Mouse (Mus musculus) brain, embryonic 18.5 days (tissue): ENCODE results near the gene Serpina6.
A peak's percentile ranks its signal among the peaks of the same experiment; 100 is the strongest.

Source experiments
- DNase-seq: peaks from one replicate; pipeline ENCODE4 v3.0.0-alpha.2; 2012; ENCODE audit warnings: low read depth, low spot score

Serpina6 gene

DNA sequence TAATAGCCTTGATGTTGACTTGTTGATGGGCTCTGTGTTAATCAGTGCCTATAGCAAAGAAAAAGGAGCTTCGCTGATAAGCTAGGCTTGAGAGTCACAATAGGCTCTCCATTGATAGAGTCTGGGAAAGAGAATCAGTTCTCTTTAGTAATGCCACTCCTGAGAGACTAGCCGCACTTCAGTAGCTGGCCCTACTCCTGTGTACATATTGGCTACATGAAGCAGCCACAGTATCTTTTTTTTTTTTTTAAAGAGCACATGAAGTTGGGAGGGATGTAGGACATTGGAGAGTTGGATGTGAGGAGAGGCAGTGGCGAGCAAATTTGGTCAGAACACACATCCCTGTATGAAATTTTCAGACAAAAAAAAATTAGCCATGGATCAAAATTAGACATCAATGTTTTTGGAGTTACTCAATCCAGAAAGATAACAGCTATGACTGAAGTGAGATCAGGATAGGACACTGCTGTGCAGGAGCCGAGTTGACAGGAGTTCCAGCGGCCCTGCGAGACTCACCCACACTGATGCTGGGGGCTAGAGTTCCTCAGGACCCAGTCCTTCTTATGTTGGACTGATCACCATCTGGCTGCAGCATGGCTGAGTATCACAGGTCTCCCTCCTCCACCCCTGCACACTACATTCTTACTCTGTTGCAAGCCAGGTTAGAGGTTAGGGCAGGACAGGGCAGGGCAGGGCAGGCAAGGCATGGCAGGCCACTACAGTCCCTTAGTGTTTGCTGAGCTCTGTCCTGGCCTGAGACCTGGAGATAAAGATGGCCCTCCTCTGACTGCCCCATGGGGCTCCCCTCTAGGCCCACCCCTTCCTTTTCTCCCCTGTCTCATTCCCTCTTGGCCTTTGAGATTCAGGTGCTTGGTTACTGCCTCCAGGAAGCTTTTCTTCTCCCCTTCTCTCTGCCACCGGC is 1.6 kb downstream of the Serpina6 start:
- no peak for DNase-seq

DNA sequence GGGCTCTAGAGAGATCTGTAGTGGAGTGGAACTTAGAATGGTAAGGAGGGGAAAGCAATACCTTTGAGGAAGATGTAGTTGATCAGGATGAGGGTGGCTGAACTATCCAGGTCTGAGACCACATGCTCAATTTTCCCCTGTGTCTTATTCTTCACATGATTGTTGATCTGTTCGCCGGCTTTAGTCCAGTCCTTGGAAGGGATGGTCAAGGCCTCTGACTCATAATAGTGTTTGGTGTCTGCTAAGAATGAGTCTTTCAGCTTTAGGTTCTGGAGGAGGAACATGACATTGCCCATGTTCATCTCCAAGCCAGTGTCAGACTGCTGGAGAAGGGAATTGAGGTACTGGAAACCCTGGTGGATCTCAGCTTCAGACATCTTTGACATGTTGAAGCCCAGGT is 3.2 kb downstream of the Serpina6 start:
- no peak for DNase-seq

DNA sequence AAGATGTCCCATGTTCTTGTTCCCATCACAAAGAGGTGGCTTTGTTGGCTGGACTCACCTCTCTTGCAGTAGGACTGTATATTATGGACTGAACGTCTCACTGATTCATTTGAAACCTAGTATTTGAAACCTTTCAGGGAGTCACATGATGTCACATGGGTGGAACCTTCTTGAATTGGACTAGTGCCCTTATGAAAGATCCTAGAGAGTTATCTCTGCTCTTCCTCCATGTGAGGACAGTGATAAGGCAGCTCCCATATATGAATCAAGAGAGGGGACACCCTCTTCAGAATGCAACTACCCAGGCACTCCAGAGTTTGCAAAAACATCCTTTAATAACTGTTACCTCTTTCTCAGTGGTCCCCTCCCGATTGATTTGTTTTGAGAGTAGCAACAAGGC is 10.7 kb downstream of the Serpina6 start:
- no peak for DNase-seq

DNA sequence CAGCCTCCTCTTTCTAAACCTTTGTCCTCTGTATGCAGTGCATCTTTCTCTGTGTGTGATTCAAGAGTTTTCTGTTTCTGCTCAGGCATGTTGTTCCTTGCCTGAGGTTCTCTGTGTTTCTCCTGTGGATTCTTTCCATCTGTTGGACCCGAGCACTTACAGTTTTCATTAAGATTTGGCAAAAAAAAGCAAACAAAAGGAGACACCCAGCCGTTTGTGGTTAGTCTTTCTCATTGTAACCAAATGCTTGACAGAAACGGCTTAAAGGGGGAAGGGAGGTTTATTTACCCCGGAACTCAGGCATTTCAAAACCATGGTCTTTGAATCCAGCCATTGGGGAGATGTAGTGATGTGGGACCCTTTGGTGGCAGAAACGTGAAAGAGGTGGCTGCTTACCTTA is 12.4 kb downstream of the Serpina6 start:
- DNase-seq: no peak

DNA sequence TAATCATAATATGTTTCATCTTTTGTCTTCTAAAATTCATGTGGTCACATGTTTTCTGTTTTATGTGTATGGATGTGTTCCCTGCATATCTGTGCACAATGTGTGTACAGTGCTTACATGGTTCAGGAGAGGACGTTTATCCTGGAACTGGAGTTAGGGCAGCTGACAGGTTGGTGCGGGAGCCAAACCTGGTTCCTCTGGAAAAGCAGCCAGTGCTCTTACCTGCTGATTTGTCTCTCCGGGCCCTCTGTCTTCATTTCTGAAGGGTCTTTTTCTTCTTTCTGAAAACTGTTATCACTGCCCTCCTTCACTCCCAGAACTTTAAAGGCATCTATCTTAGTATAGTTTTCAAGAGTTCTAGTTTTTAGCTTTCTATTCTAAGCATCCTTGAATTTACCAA is 13.2 kb downstream of the Serpina6 start:
- no peak for DNase-seq

DNA sequence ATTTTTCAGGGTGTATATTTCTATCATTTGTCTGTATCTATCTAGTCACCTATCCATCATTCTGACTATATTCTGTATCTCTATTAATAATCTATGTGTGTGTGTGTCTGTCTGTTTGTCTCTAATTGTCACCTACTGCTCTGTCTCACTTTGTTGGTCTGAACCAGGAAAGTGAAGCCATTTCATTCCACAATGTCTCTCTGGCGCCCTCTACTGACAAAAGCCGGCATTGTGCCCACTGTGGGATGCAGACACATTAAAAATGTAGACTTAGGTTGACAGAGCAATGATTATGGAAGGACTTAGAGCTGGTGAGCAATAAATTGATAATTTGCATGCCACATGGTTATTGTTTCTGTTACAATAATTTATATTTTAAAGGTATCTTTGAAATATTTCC is 13.7 kb downstream of the Serpina6 start:
- DNase-seq: no peak

DNA sequence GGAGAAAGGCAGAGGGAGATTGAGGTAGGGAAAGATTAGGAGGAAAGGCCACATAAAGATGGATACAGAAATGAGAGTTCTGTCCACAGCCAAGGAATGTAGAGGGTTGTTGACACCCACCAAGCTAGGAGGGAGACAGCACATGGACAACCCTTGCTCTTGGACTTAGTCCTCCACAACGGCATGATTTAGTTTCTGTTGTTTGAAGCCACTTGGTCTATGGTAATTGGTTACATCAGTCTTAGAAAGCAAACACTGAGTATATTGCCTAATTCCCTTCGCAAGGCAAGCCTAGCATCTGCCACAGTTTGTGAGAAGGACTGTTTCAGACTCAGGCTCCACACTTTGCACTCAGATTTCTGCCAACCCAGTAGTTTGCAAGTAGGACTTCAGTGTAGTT is 21.2 kb downstream of the Serpina6 start:
- no peak for DNase-seq

DNA sequence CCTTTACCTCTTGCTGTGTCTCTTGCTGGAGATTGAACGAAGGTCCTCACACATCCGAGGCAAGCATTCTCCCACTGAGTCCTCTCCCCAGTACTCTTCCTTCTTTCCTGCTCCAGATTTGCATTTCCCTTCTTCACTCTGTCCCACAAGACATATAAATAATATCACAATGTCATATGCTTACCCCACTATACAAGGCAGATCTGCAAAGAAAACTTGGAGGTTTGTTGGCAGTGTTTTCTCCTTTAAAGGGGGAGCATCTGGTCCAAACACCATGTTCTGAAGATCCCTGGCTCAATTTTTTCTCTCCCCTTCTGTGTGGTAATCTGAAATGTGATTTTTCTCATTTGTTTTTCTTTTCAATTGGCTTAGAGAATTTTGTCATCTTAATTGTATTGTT is 22.6 kb downstream of the Serpina6 start:
- DNase-seq: peak; percentile 24

DNA sequence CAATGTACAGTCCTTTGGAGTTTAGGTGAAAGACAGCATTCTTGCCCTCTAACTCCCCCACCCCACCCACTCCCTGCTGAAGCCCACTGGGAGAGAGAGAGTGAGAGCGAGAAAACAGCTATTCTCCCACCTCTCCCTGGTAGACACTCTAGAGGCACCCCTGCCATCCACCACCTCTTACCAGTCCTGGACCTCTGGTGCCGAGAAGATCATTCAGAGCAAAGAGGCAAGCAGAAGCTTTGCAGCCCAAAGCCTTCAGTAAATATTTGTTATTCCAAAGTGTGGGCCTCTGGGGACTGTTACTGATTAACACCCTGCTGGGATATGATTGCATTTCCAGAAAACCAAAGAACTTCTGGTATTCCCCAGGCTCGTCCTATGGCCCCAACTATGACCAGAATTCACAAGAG is 25.8 kb downstream of the Serpina6 start, which contains the start of gene Serpina10:
Gene Serpina10 (minus strand): TSS at position 242 of the 410 bp plus-strand sequence.
- no peak for DNase-seq

DNA sequence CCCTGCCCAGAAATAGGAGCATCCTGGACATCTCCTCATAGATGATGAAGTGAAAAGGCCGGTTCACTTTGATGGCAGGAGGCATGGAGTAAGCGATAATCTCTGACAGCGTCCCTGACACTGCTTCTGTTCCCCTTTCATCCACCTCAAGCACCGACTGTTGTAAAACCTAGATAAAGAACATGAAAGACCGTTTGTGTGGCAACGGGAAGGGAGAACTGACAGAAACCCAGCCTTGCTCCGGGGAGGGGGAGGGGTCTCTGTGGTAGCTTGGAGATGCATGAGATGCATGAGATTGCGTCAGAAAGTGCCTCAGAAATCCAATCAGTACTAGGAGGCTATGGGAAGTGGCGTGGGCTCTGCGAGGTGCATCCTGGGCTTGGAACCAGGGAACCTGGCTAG is 40.2 kb downstream of the Serpina6 start:
- DNase-seq: no peak

DNA sequence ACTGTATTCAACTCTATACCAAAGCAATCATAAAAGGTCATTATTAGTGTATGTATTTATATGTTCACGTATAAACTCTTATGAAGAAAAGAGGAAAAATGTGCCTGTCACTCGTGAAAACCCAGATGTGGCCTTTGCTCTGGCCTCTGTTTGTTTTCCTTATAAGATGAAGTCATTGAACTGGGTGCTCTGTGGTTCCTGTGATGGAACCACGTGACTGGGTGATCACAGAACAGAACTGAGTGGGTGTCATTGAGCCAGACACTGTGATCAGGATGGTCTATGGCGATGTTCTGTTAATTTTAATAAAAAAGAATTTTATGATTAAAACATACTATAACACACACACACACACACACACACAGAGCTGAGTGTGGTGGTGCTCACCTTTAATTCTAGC is 41.3 kb downstream of the Serpina6 start:
- DNase-seq: no peak

DNA sequence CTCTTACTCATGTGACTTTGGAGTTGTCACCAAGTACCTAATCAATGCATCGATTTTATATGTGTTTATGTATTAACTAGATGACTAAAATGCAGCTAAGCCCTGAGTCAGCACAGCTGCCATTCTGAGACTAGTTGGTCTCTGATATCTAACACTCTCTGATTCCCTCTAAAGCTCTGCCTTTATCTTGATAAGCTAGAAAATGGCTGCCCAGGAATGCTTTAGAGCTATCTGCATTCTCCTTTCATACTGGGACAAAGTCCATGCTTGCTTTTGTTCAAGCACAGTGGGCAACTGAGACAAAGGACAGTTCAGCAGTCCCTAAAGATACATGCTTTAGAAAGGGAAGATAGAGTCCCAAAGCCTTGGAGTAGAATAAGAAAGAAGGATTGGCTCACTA is 41.9 kb downstream of the Serpina6 start:
- no peak for DNase-seq

DNA sequence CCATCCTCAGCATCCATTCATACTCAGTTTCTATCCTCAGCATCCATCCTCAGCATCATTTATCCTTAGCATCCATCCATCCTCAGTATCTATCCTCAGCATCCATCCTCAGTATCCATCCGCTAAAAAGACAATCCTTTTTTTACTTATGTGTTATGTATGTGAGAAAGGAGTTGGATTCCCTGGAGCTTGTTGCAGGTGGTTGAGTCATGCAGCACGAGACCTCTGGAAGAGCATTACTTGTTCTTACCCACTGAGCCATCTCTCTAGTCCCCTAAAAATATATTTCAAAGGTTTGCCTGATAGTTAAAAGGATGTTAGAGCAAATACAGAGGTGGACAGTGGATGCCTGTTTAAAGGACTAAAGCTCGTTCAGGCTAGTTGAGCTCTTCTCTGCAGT is 55.2 kb downstream of the Serpina6 start:
- DNase-seq: no peak

DNA sequence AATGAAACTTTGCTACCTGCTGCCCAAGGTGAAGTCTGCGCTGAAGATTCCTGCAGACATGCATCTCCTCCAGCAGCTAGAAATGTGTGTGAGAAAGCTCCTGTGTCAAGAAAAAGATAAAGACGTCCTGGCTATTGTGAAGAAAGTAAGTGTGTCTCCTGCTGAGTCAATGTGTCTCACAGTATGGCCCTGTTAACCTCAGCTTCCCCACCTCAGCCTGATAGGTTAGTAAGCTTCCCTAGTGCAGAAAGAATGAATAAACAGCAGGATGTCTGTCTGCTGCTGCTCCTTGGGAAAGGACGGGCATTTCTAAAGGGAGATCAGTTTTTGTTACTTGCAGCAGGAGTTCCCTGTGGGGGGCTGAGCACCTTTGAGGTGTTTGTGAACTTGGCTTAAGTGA is 56.6 kb downstream of the Serpina6 start:
- no peak for DNase-seq

DNA sequence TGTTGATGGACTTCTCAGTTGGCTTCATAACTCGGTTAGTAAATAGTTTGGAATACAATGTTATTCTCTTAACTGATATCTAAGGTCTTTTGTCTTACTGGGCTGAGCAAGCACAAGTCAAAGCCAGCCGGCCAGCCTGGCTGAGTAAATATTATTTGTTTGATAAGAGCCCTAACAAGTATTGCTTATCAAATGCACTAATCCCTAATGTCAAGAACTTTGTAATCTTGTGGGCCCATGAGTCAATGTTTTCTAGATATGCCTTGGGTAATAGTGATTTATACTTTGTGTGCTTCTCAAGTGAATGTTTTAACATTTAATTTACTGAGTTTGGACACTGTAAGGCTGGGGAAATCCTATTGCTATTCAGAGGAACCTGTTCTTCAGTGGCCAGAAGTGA is 58.6 kb downstream of the Serpina6 start:
- DNase-seq: no peak
